In the genomic region with DNA sequence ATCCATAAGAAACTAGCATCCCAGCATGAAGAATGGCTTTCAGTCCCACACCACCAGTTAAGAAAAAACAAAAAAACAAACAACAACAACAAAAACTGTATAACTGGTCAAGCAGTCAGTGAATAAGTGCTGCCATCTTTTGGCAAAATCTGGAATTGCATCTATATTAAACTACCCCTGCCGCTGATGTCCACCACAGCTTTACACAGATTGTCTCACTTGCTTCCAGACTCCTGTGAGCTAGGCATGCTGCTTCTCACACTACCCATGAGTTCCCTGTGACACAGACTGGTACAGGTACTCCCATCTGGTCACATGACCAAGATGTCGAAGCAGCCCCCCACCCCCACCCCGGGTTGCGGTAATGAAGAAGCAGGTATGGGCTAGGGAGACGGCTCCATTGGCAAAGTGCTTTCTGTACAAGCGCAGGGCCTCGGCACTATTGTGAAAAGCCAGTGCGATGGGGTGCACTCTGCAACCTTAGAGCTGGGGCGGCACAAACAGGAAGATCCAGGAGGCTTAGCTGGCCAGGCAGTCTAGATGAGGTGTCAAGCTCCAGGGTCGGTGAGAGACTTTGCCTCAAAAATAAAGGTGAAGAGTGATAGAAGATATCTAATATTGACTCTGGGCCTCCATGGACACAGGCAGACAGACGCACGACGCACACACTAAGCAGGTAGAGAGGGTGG, we compare ENCODE assay signal across 8 mouse cellular contexts. TPM values are rescaled to one million over a fixed set of nuclear protein-coding genes. Genes with fewer than 3 reads are reported as not detected.
DNase-seq lines count a peak whose midpoint lies in the region; ATAC-seq and TF ChIP-seq lines count a peak whose summit lies in the region.

No protein-coding gene starts in this region.

- ATAC-seq in embryonic facial prominence, embryonic 14.5 days (ENCODE audit: low read depth): no peak
- ATAC-seq in limb, embryonic 14.5 days (ENCODE audit: low FRiP score, low read depth): no peak

- intact Hi-C loops in gastrocnemius, postnatal 36 days (cut with DNase I): loop anchor here (2.0 kb wide), 3 partner anchors 124 to 242 kb away; no protein-coding TSS in a partner anchor

- H3K36me3 ChIP-seq in liver, adult 2 months (ENCODE audit: control insufficient read depth, insufficient read depth, low read length): peaks cover 25% of the 10 kb centered on the region
- H3K36me3 ChIP-seq in embryonic facial prominence, embryonic 14.5 days (ENCODE audit: control insufficient read depth, insufficient read depth, low read length): no peaks in the 10 kb centered on the region
- H3K36me3 ChIP-seq in limb, embryonic 14.5 days (ENCODE audit: control insufficient read depth, insufficient read depth, low read length): no peaks in the 10 kb centered on the region

- peaks cover 32% of the 10 kb centered on the region for H3K4me1 ChIP-seq in liver, adult 2 months (ENCODE audit: control insufficient read depth, insufficient read depth, low read length)
- H3K4me1 ChIP-seq in embryonic facial prominence, embryonic 14.5 days (ENCODE audit: control insufficient read depth, insufficient read depth, low read length): no peaks in the 10 kb centered on the region
- H3K4me1 ChIP-seq in limb, embryonic 14.5 days (ENCODE audit: control insufficient read depth, insufficient read depth, low read length): no peaks in the 10 kb centered on the region

- peak; percentile 25 for DNase-seq in adrenal gland, postnatal 14 days
- no peak for DNase-seq in adrenal gland, postnatal 4 days (ENCODE audit: low spot score in 2 of 2)
- DNase-seq in liver, adult 2 months (ENCODE audit: extremely low read depth, low read depth, low spot score): no peak
- DNase-seq in liver: no peak
- peak; percentile 23 for DNase-seq in embryonic facial prominence, embryonic 14.5 days (ENCODE audit: low spot score)
- peak; percentile 65 for DNase-seq in limb, embryonic 14.5 days (ENCODE audit: low spot score)
- DNase-seq in retina, postnatal 1 day: peak; percentile 66
- DNase-seq in gastrocnemius, postnatal 36 days: no peak

- no peak for TF ChIP-seq POLR2A in liver, adult 2 months (IDR thresholded peaks at IDR 0.05; ENCODE audit: extremely low read depth, insufficient read depth, low read length)
- no peak for TF ChIP-seq POLR2A in limb, embryonic 14.5 days (IDR thresholded peaks at IDR 0.05; ENCODE audit: borderline replicate concordance, extremely low read depth, insufficient read depth, insufficient read length)

- no peak overlapping the region for H3K4me2 ChIP-seq in embryonic facial prominence, embryonic 14.5 days (ENCODE audit: low read depth, low read length)
- H3K4me2 ChIP-seq in limb, embryonic 14.5 days (replicated peaks; ENCODE audit: low read depth, low read length, severe bottlenecking): no peak overlapping the region

- no peak overlapping the region for H3K9ac ChIP-seq in liver, adult 2 months (ENCODE audit: low read depth, low read length)
- H3K9ac ChIP-seq in embryonic facial prominence, embryonic 14.5 days (ENCODE audit: low read depth, low read length): no peak overlapping the region
- no peak overlapping the region for H3K9ac ChIP-seq in limb, embryonic 14.5 days (ENCODE audit: low read depth, low read length, severe bottlenecking)

- 54% methylated on average over 13 of the region's 13 CpGs for WGBS in liver, adult 2 months
- 69% methylated on average over 13 of the region's 13 CpGs for WGBS in embryonic facial prominence, embryonic 14.5 days
- WGBS in limb, embryonic 14.5 days: 65% methylated on average over 13 of the region's 13 CpGs

- no peak overlapping the region for H3K4me3 ChIP-seq in liver, adult 2 months (ENCODE audit: insufficient read depth, low read depth, low read length)
- H3K4me3 ChIP-seq in embryonic facial prominence, embryonic 14.5 days (ENCODE audit: low read depth, low read length): no peak overlapping the region
- H3K4me3 ChIP-seq in limb, embryonic 14.5 days (replicated peaks; ENCODE audit: low read length): no peak overlapping the region

- peak; percentile 33; the same call in 1 of the 2 replicates for TF ChIP-seq CTCF in liver, adult 2 months (IDR thresholded peaks at IDR 0.05; ENCODE audit: low read depth, low read length)

- H3K27me3 ChIP-seq in liver, adult 2 months (ENCODE audit: control insufficient read depth, insufficient read depth, low read length): no peaks in the 10 kb centered on the region
- no peaks in the 10 kb centered on the region for H3K27me3 ChIP-seq in embryonic facial prominence, embryonic 14.5 days (replicated peaks; ENCODE audit: control insufficient read depth, insufficient read depth, low read length)
- no peaks in the 10 kb centered on the region for H3K27me3 ChIP-seq in limb, embryonic 14.5 days (ENCODE audit: control insufficient read depth, insufficient read depth, low read length)

- no peaks in the 10 kb centered on the region for H3K9me3 ChIP-seq in embryonic facial prominence, embryonic 14.5 days (ENCODE audit: control insufficient read depth, low read length)
- H3K9me3 ChIP-seq in limb, embryonic 14.5 days (ENCODE audit: control insufficient read depth, low read length): no peaks in the 10 kb centered on the region

- no peak overlapping the region for H3K27ac ChIP-seq in liver, adult 2 months (replicated peaks; ENCODE audit: insufficient read depth, low read depth, low read length)
- H3K27ac ChIP-seq in embryonic facial prominence, embryonic 14.5 days (replicated peaks; ENCODE audit: low read depth, low read length): no peak overlapping the region
- H3K27ac ChIP-seq in limb, embryonic 14.5 days (replicated peaks; ENCODE audit: low read depth, low read length): no peak overlapping the region

- no peaks in the 10 kb centered on the region for H3K79me2 ChIP-seq in liver, adult 2 months (ENCODE audit: control insufficient read depth, insufficient read depth, low read length)

RNA-seq across cellular contexts. Expression of a gene that starts 14.9 kb away (rescaled TPM):
- 1.2 and 18.3 TPM in 2 replicates for total RNA-seq in adrenal gland, postnatal 14 days (2021)
- 10 to 100 TPM in 1 of 2 experiments, 1 to 10 TPM in 1; 4.5 to 17.4 TPM for total RNA-seq in adrenal gland, postnatal 4 days (2021)
- total RNA-seq in liver, adult 2 months (2014; rRNA removed): 311 and 487 TPM in 2 replicates
- 527 and 571 TPM in 2 replicates for polyA plus RNA-seq in liver, adult 2 months (2012; rRNA removed)
- 0.31 and 0.38 TPM in 2 replicates for polyA plus RNA-seq in embryonic facial prominence, embryonic 14.5 days (2014; fragmentation: Nextera tagmentation; extraction: Ambion mirVana)
- polyA plus RNA-seq in limb, embryonic 14.5 days (2012; rRNA removed): 0.14 and 0.18 TPM in 2 replicates
- polyA plus RNA-seq in limb, embryonic 14.5 days (2014; fragmentation: Nextera tagmentation; extraction: Ambion mirVana): not detected in 2 replicates
- not detected for total RNA-seq in gastrocnemius, postnatal 36 days (2021)

Comparison
In these comparisons a context has a peak if more than half of its experiments do, and no peak if none do; other contexts are left out.
1. DNase-seq: peak in adrenal gland, postnatal 14 days (single experiment), embryonic facial prominence, embryonic 14.5 days (single experiment), limb, embryonic 14.5 days (single experiment) and retina, postnatal 1 day (single experiment); none in adrenal gland, postnatal 4 days (0 of 2), liver, adult 2 months (single experiment), liver (single experiment) and gastrocnemius, postnatal 36 days (0 of 2).
2. RNA of a gene that starts 14.9 kb away (total RNA-seq): 311 to 487 TPM in liver, adult 2 months; 1.2 to 18.3 TPM in adrenal gland, postnatal 14 days, 4.5 to 17.4 TPM in adrenal gland, postnatal 4 days and not detected in gastrocnemius, postnatal 36 days; every median in the first group is over 10 times any median in the second.